ENCODE assay signal across 10 mouse cellular contexts in genomic region chr16:92828308-92828862, GRCm38 (mm10).
"Had no signal": no experiment of that assay in that cellular context is flagged by ENCODE, and none has a peak within 500 bp of the region (broad histone marks: within the 10 kb centered on the region; RNA-seq: fewer than 3 reads in every experiment).

No protein-coding gene starts in this region.

- H3K4me3 ChIP-seq: layer of hippocampus, adult 2 months; limb, embryonic 12.5 days; liver, embryonic 13.5 days; lung, embryonic 15.5 days; megakaryocyte, embryonic 14.5 days; midbrain, embryonic 12.5 days; neural tube, embryonic 12.5 days had no signal

- H3K27ac ChIP-seq: layer of hippocampus, adult 2 months; limb, embryonic 12.5 days; liver, embryonic 13.5 days; lung, embryonic 15.5 days; macrophage; midbrain, embryonic 12.5 days; neural tube, embryonic 12.5 days had no signal

- H3K4me2 ChIP-seq: limb, embryonic 12.5 days; liver, embryonic 13.5 days; lung, embryonic 15.5 days; midbrain, embryonic 12.5 days; neural tube, embryonic 12.5 days had no signal

- ATAC-seq: liver, postnatal 0 days; midbrain, embryonic 16.5 days had no signal

- H3K27me3 ChIP-seq: liver, embryonic 13.5 days; lung, embryonic 15.5 days; megakaryocyte, embryonic 14.5 days; neural tube, embryonic 12.5 days had no signal

- DNase-seq: liver, embryonic 13.5 days had no signal

- H3K9me3 ChIP-seq: limb, embryonic 12.5 days; liver, embryonic 13.5 days; lung, embryonic 15.5 days; megakaryocyte, embryonic 14.5 days; midbrain, embryonic 12.5 days; neural tube, embryonic 12.5 days had no signal

- H3K36me3 ChIP-seq: limb, embryonic 12.5 days; liver, embryonic 13.5 days; lung, embryonic 15.5 days; midbrain, embryonic 12.5 days; neural tube, embryonic 12.5 days had no signal

- H3K9ac ChIP-seq: limb, embryonic 12.5 days; liver, embryonic 13.5 days; liver, postnatal 0 days; lung, embryonic 15.5 days; midbrain, embryonic 12.5 days; neural tube, embryonic 12.5 days had no signal
